Mouse (Mus musculus) left cerebral cortex, postnatal 10 days (tissue): ENCODE data around the gene Rora. TPM values are rescaled to one million over a fixed set of nuclear protein-coding genes. Genes with fewer than 3 reads are reported as not detected.

ENCODE experiments used
- DNase-seq, 2 experiments: peaks; one replicate each; pipeline ENCODE4 v3.0.0; 2021 to 2022; ENCODE audit warnings: low spot score in 2 of 2, mixed read lengths in 1 of 2; ENCODE audit errors: extremely low spot score in 1 of 2
- intact Hi-C: fragments of 180-260 bp; cut with DNase I; formaldehyde crosslinking; loops from one replicate; pipeline ENCODE4 v1.15.1; 2025
- total RNA-seq, 2 experiments: library from RNA; stranded (reverse); gene quantifications; 2 replicates each; pipeline ENCODE4 v1.2.3; 2021

Gene Rora
- total RNA-seq, 2 experiments from 2014 or later, result 41.2 to 44.1 TPM

DNA sequence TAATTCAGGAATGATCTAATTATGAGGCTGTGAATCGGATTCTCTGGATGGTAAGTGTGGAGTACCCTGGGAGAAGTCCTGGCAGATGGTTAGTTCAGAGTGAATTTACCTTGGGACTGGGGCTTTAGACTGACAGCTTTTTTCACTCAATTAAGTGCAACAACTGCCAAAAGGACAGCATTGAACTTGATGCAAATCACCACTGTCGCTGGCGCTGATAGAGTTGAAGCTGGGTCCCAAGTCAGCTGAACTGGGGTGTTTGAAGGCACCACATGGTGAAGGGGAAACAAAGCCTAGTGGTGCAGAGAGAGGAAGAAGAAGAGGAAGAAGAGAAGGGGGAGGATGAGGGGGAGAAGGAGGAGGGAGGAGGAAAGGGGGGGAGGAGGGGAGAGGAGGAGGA lies 30.4 kb downstream of the Rora start:
- intact Hi-C loops, result no loop called here
- DNase-seq, result no peak

DNA sequence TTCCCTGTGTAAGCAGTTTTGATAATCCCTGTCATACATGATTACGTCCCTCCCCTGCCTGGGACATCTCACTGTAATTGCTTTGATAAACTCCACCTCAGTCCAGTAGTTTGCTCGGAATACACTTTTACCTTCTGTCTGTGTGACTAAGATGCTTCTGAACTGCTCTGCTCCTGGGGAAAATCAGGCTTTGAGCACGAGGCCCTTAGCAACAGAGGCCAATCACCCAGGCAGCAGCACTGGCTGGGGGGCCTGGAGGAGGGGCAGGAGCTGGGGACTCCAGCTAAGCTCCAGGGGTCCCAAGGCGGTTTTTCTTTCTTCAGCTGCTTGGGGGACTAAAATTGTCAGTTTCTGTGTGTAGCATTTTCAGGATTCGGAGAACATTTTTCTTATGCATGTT lies 32.0 kb downstream of the Rora start:
- intact Hi-C loops, result no loop called here
- no peak for DNase-seq

DNA sequence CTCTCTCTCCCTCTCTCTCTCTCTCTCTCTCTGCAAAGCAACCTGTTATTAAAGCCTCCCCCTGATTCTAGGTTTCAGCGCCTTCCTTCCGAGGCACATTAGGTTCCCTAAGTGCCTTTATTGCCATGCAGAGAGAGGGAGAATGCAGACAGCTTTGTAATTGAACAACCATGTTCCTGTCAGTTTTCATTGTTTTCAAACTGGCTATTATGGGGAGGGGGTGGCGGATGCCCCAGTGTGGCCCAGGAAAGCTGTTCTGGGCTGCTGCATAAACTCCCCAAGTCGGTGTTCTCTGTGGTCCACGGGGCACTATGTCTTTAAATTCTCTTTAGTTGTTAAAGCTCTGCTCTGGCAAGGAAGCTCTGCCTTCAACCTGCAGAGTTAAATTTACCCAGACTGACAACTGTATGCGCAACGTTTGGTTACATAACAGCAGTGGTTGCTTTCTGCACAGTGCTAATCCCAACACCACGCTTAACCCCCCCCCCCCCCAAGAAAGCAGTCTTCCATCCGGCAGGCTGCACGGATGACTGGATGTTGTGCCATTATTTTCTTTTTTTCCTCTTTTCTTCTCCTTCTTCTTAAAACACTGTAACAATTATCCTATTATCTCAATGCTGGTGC lies 33.8 kb downstream of the Rora start:
- DNase-seq, result no peak
- intact Hi-C loops, result no loop called here

DNA sequence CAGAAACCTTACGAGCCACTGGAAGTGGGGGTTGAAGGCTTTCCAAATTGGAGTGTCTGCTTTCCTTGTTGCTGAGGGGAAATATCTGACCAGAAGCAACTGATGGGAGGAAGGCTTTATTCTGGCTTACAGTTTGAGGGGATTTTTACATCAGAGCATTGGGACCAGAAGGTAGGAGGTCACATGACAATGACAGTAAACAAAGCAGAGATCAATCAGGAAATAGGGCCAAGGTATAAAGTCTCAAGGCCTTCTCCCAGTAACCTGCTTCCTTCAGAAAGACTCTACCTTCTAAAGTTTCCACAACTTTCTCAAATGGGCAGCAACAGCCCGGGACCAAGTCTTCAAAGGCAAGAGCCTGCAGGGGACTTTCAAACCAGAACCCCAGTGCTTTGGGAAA lies 34.6 kb downstream of the Rora start:
- intact Hi-C loops, result no loop called here
- DNase-seq, result no peak

DNA sequence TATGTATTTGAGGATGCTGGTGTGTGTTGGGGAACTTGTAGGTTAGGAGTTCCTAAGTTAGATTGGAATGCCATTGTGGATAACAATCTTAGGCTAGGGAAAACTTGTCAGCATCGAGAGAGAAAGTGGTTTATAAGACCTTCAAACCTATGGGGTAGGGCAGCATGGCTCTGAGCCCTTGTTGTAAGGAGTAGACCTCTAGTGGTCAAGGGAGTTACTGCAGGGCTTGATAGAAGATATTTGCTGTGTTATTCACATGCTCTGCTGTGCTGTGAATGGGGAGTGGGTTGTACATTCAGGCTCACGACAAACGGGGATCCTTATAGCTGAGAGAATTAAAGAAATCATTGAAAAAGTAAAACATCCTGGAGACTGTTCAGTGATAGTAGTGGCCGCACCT lies 35.8 kb downstream of the Rora start:
- DNase-seq, result peak; percentile 43 to 51
- intact Hi-C loops, result no loop called here

DNA sequence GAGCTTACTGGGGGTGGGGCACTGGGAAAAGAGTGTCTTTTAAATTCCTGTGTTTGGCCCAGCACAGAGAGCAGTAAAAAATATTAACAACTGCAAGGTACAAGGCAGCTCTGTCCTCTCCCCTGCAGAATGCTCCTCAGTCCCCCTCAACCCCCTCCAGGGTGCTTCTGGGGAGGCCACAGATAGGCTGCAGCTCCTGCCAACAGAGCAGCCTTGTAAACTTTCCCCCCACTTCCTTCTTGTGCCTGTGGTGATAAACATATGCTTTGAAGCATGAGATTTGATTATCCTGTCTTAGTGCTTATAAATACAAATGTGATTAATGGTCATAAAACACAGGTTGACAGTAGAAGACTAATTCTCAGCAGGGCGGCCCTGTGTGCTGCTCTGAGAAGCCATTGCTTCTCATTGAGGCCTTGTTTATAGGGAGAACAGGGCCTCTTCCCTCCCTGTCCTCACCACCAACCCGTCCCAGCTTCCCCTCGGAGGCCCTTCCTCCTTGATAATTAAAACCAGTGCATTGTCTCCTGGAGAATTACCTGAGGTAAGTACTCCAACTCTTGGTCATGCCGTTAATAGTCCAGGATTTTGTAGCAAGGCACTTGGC lies 41.4 kb downstream of the Rora start:
- intact Hi-C loops, result no loop called here
- no peak for DNase-seq

DNA sequence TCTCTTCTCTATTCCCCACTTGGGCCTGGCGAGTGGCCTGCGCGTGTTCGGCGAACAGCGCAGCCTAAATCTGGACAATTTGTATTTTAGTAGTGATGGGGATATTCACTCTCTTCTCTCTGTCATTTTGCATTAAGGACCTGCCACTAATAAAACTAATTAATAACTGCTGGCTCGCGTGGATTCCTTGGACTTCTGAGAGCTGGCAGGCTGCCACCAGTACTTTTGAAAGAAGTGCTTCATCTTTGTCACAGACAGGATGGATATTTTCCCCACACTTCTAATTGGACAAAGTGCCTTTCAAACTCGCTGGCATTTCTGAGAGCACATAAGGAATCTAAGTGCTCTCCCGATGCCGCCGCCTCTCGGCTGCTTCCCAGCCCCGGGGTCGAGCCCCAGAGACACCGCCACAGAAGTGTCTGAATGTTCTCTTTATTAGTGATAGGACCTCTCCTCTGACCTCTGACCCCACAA lies 41.9 kb downstream of the Rora start:
- DNase-seq, result no peak
- intact Hi-C loops, result no loop called here

DNA sequence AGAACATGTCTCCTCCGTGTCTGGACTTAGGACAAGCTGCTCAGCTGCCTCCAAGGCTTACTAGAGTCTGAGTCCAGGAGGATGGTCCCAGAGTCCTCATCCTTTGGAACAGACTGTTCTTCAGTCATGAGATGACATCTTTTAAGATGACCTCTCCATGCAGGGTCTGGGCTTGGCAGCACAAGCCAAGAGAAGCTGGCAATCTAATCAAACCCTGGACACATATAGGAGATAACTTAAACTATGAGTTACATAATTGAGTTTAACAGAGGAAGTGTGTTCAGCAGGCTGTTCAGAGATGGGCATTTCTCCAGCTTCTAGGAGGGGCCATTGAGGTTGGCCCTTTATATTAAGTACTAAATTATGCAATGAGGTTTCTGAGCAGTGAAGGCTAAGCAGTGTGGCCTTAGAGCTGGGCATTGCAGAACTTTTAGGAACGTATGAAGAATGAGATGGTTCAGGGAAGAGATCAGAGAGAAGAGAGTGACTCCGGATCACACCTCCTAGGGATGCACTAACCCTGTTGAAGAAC lies 42.9 kb downstream of the Rora start:
- intact Hi-C loops, result no loop called here
- no peak for DNase-seq

DNA sequence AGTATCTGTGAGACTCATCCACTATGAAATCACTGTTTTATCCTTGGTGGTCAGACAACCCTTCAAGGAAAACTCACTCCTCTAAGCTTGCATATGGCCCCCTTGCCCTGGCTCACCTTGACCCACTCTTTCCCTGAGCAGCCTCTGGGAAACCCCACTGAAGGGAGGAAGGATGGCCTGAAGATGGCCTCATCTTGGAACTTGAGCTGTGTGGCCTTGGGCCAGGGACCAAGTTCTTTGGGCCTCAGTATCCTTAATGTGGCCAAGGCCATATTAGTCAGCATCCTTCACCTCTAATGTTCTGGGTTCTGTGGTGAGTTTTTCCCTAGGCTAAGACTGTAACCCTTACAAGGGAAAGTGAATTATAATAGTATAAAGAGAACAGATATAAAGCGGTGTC lies 45.8 kb downstream of the Rora start:
- no peak for DNase-seq
- intact Hi-C loops, result no loop called here

DNA sequence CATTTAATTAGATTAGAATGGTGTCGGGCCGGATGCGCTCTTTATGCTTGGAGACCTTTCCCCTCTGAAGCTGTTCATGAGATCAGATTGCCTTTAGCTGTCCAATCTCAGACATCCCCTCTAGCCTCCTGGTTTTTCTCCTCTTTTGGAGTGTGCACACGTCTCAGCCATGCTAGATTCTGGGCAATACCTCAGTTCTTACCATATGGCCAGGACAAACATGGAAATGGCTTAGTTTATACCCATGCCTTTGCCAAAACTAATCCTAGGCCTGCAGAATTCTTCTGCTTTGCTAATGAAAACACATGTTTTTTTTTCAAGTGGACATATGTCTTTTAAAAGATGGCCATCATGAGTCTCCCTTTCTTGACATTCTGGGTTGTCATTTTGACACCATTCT lies 46.3 kb downstream of the Rora start:
- intact Hi-C loops, result no loop called here
- no peak for DNase-seq

DNA sequence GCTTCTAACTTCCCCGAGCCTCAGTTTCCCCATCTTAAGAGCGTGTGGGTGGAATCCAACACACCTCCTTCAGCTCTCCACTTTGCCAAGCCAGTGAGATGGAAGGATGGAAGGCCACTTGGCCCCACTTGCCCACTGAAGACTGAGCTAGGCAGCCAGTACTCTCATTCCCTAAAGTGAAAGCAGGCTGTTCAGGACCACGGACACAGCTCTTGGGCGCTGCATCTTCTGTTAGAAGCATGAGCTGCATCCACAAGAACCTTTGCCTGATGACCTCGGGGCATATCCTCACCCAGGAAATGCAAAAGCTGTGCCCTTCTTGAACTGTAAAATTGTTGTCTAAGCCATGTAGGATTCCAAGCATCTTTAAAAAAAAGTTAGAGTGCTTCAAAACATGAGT lies 54.0 kb downstream of the Rora start:
- DNase-seq, result no peak
- intact Hi-C loops, result no loop called here

DNA sequence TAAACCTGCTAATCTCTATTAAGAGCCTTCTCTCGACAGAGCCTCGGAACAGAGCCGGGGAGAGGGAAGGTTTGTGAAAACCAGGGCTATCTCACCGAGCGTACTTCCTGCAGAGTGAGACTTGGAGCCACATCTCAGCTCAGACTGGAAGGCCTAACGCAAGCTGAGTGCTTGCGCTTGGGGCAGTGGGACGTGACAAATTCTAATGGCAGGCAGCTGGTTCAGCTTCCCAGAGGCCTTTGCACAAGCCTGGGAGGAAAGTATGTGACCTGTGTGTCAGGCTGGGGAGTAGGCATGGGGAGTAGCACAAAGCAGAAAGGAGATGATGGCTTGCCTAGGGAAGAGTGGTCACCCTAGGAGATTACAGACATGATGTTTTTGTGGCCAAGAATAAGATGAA lies 55.6 kb downstream of the Rora start:
- no peak for DNase-seq
- intact Hi-C loops, result no loop called here

DNA sequence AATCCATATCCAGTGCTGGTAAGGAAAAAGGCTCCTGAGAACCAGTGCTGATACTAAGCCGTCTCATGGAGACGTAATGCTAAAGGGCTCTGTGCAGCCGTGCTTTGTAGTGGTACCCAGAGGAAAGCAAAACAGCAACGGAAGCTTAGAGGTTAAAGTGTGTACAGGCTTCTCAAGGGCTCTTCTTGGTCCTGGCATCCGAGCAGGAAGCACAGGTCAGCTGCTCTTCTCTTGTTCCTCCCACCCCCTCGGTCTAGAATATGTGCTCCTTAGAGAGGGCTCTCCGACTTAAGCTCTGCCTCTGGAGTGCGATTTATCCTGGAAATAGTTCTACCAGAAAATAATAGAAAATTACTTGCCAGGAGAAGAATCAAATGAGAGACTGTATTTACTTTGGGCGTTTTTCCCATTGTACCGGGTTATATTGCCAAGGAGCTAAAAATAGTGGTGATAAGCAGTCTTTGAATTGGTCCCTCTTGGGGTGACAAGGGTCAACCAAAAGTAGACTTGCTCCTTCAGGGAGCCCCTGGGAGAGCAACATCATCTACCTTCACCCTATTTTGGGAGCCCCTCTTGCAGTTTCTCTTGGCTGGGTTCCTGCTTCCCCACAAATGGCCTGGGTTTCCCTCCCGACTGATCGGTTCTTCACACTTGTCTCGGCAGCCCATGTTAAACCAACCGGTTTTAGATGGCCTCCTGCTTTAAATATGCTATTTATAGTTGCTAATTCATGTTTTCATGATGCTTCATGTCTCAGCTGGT lies 57.5 kb downstream of the Rora start:
- DNase-seq, result no peak
- intact Hi-C loops, result no loop called here

DNA sequence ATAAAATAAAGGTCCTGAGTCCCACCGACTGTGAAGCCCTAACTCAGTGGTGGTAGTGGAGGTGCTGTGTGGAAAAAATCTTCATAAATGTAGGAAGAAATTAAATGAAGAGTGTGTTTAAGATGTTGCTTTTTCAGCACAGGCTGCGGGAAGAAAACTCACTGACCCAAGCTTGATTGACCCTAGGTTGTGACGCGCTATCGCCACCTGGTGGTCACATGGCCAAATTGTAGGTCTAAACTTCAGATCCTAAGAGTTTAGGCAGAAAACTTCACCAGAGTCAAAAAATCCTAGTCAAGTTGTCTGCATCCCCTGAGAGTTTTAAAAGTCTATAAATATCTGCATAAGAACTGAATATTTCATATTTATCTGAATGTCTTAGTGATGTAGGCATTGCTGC lies 63.4 kb downstream of the Rora start:
- intact Hi-C loops, result loop anchor here (5.0 kb wide), 1 partner anchor 700 kb away; no protein-coding TSS in a partner anchor
- peak in 1 of 2 experiments; percentile 39 for DNase-seq

DNA sequence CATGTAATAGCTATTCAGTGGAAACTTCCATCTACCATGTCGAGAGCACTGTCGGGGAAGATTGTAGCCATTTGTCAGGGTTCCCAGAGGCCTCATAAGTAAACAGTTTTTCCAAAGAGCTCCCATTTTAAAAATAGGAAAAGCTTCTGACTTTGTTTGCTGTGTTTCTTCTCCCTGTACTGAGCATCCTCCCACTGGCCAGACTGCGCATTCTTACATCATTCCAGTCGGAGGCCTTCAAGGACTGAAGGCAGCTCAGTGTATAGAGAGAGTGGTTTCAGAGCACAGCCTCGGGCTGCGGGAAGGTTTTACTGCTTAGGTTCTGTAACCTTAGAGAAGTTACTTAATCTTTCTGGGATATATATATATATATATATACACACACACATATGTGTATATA lies 64.8 kb downstream of the Rora start:
- no peak for DNase-seq
- intact Hi-C loops, result loop anchor here (5.0 kb wide), 1 partner anchor 701 kb away; no protein-coding TSS in a partner anchor

DNA sequence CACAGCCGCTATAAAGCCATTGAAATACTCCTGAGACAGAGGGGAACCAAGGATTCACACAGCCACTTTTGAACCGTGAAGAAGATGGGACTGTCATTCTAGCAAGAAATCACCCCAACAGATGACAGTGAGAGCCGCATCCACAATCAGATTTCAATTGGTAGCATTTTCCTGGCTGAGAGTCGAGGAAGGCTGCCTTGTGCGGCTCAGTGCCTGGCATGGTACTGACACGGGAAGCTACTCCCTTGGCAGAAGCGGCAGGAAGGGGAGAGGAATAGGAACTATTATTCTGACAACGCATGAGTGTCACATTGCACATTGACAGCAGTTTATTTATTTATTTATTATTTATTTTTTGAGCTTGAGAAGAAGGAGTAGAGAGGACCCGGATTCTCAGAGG lies 65.7 kb downstream of the Rora start:
- no peak for DNase-seq
- intact Hi-C loops, result loop anchor here (5.0 kb wide), 1 partner anchor 702 kb away; no protein-coding TSS in a partner anchor

DNA sequence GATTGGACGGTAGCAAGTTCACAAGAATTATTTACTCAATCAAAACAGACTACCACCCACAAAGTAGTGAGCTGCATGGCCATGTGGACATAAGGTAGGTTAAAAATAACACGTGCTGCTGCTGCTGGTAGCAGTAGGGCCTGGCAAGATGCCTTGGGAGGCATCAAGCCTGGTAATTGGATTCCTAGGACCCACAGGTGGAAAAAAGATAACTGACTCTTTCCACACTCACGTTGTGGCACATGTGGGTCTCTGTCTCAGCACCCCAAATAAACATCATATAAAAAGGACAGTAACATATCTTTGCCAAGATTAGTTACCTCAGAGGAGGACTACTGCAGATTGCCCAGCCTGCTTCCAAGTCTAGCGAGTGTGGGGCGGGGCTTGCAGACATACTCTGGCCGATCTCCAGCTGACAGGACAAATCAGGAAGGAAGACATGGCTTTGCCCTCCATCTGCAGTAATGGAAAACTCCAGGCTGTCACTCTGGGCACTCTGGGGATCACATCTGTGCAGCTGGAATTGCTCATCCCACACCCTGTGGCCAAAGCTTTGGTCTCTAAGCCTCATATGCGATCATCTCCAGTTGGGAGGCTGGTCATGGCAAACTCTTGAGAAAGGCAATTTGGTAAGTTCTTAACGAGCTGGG lies 71.2 kb downstream of the Rora start:
- intact Hi-C loops, result no loop called here

DNA sequence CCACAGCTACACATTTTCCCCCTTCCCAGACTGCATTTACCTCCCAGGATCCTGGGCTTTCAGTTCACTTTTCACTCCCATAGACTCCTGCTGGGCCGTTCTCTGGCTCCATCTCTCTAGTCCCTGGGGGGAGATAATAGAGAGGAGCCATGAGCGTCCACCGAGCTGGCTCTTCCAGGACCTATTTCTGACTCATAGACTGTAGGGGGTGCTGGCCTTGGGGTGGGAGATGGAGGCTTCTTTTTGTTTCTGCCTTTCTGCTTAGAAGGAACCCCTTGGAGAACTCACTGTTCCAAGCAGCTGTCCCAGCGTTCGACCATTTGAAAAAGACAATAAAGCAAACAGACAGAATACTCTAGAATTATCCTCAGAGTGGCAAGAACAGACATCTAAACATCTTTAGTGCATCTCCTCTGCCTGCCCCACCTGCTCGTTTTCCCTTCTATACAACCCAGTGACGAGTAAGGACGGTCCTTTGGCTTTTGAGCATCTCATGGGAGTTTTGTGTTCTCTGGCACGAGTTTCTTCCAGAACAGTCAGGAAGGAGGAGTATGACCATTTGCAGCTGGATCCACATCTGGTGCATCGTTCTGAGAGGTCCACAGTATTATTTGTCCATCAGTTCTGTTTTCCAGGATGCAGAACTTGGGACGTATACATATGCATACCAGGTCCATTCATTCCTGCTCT lies 73.7 kb downstream of the Rora start:
- intact Hi-C loops, result no loop called here
- no peak for DNase-seq

More for the DNA sequence above, 71.2 kb downstream of the Rora start:
- DNase-seq, result peak in 1 of 2 experiments; percentile 62

DNA sequence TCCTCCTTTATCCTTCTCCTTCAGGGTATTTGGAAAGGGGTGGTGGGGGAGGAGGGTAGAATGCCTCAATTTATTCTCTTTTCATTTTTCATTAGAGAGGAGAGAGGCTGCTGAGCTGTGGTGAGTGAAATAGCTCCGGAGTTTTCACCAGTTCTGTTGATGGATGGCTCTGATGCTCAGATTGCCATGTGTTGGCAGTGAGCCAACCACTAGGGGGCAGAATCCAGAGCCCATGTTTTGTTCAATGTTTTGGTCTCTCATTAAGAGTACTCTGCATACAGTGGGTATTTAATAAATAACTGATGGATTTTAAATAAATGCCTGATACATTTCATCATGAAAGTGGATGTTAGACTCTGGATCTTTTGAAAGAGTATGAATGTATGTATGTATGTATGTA lies 77.9 kb downstream of the Rora start:
- no peak for DNase-seq
- intact Hi-C loops, result no loop called here
